Mouse (Mus musculus) brain, embryonic 14.5 days (tissue): ENCODE results near the gene Frmd4b.

Experiments used
- CTCF ChIP-seq: fragments of 200-500 bp; IDR thresholded peaks from 2 replicates; pipeline ENCODE4 v1.5.1; 2012; ENCODE audit warnings: inconsistent platforms, mild to moderate bottlenecking, moderate library complexity, borderline replicate concordance; ENCODE audit not compliant: insufficient read depth, insufficient read length; ENCODE audit errors: extremely low read depth
- POLR2A ChIP-seq: fragments of 200-500 bp; IDR thresholded peaks from 2 replicates; pipeline ENCODE4 v1.6.1; 2012; ENCODE audit warnings: mild to moderate bottlenecking, inconsistent platforms, borderline replicate concordance; ENCODE audit not compliant: poor library complexity, insufficient read depth, insufficient read length, severe bottlenecking; ENCODE audit errors: extremely low read depth

- TF ChIP-seq CTCF, result no peak
- TF ChIP-seq POLR2A, result no peak
These were observed 61.7 kb downstream of the Frmd4b start for GRCm38 (mm10) chr6:97555637-97556036.
